Mouse (Mus musculus) neural tube, embryonic 14.5 days (tissue): ENCODE data around the gene Rab2b. TPM values are rescaled to one million over a fixed set of nuclear protein-coding genes. Genes with fewer than 3 reads are reported as not detected.
"Not testable (repeated sequence)": the region's sequence is repeated elsewhere in the genome, so short reads cannot be mapped to it uniquely, and the experiment has no call there.

Experiments used
- ATAC-seq: fragments of 200-750 bp; cut with Nextera tagmentation; 2 replicates; pipeline ENCODE4 v1.8.0; 2017; ENCODE audit warnings: low read depth, mild to moderate bottlenecking, moderate TSS enrichment, moderate library complexity
- H3K27ac ChIP-seq: fragments of 300-500 bp; sonication (generic); 2 replicates; pipeline ENCODE4 v1.5.1; 2014; ENCODE audit warnings: low read depth, mild to moderate bottlenecking, control low read depth, low read length, moderate library complexity, mixed read lengths
- H3K27me3 ChIP-seq: fragments of 300-500 bp; sonication (generic); 2 replicates; pipeline ENCODE4 v1.6.1; 2014; ENCODE audit warnings: low read length; ENCODE audit not compliant: control insufficient read depth, insufficient read depth
- H3K36me3 ChIP-seq: fragments of 300-500 bp; sonication (generic); 2 replicates; pipeline ENCODE4 v1.6.1; 2014; ENCODE audit warnings: low read length, mixed read lengths; ENCODE audit not compliant: control insufficient read depth, insufficient read depth
- H3K4me1 ChIP-seq: fragments of 300-500 bp; sonication (generic); 2 replicates; pipeline ENCODE4 v1.6.1; 2014; ENCODE audit warnings: low read length; ENCODE audit not compliant: control insufficient read depth, insufficient read depth
- H3K4me2 ChIP-seq: fragments of 300-500 bp; sonication (generic); 2 replicates; pipeline ENCODE4 v1.6.1; 2014; ENCODE audit warnings: mild to moderate bottlenecking, low read depth, low read length, control low read depth
- H3K4me3 ChIP-seq: fragments of 300-500 bp; sonication (generic); 2 replicates; pipeline ENCODE4 v1.5.1; 2014; ENCODE audit warnings: low read depth, low read length, control low read depth, mixed read lengths
- H3K9ac ChIP-seq: fragments of 300-500 bp; sonication (generic); replicated peaks from 2 replicates; pipeline ENCODE4 v1.6.1; 2014; ENCODE audit warnings: low read depth, mild to moderate bottlenecking, control low read depth, low read length, mixed read lengths
- H3K9me3 ChIP-seq: fragments of 300-500 bp; sonication (generic); 2 replicates; pipeline ENCODE4 v1.6.1; 2016; ENCODE audit warnings: low read length; ENCODE audit not compliant: control insufficient read depth
- WGBS: fragments of 180-500 bp; shearing (Covaris S2); extraction: QIAGEN DNeasy Blood & Tissue Kit; methylation state at CpG from one replicate; pipeline ENCODE4 v1.1.7; 2014; 5-methylcytosine and 5-hydroxymethylcytosine counted together
- polyA plus RNA-seq: library from polyadenylated mRNA; unstranded; fragments of >200 nt; fragmentation: Nextera tagmentation; extraction: Ambion mirVana; gene quantifications from 2 replicates; pipeline ENCODE4 v1.2.1, GENCODE M21; 2014

Gene Rab2b
- polyA plus RNA-seq, 1 experiment from 2014 or later, result 69.4 TPM

- Histone ChIP-seq H3K9me3 (no peaks in the 10 kb centered on the region), H3K4me1 (peaks cover 28% of the 10 kb centered on the region), H3K9ac (peak overlapping the region; percentile 91), H3K27me3 (no peaks in the 10 kb centered on the region), H3K4me3 (peak overlapping the region; percentile 88), H3K36me3 (peaks cover 21% of the 10 kb centered on the region), H3K27ac (peak overlapping the region; percentile 95), H3K4me2 (peak overlapping the region; percentile 91)
- WGBS, result 6% methylated on average over 17 of the region's 17 CpGs
- ATAC-seq, result peak; percentile 21; the same call in 1 of the 2 replicates
Measured at GRCm38 (mm10) chr14:52315283-52315780, 36.0 kb upstream of the Rab2b start.

DNA sequence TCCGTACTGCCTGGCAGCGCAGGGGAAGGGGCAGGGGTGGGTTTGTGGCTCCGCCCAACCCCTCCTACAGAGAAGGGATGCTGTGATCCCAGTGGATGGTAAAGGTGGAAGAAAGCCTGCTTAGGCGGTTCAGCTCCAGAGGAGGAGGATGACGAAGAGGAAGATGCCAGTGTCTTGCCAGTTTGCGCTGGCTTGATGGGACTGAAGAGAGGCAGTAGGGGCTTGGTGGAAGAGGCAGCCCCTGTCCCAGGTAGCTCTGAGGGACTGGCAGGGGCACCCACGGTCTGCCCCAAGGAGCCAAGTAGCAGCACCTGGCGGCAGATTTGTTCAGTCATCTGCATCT, 35.4 kb upstream of the Rab2b start:
- Histone ChIP-seq H3K4me2 (peak overlapping the region; percentile 91), H3K4me3 (peak overlapping the region; percentile 88), H3K27me3 (no peaks in the 10 kb centered on the region), H3K27ac (no peak overlapping the region), H3K9me3 (no peaks in the 10 kb centered on the region), H3K4me1 (peaks cover 28% of the 10 kb centered on the region), H3K36me3 (peaks cover 21% of the 10 kb centered on the region), H3K9ac (peak overlapping the region; percentile 91)
- no peak for ATAC-seq
- 42% methylated on average over 8 of the region's 8 CpGs for WGBS

DNA sequence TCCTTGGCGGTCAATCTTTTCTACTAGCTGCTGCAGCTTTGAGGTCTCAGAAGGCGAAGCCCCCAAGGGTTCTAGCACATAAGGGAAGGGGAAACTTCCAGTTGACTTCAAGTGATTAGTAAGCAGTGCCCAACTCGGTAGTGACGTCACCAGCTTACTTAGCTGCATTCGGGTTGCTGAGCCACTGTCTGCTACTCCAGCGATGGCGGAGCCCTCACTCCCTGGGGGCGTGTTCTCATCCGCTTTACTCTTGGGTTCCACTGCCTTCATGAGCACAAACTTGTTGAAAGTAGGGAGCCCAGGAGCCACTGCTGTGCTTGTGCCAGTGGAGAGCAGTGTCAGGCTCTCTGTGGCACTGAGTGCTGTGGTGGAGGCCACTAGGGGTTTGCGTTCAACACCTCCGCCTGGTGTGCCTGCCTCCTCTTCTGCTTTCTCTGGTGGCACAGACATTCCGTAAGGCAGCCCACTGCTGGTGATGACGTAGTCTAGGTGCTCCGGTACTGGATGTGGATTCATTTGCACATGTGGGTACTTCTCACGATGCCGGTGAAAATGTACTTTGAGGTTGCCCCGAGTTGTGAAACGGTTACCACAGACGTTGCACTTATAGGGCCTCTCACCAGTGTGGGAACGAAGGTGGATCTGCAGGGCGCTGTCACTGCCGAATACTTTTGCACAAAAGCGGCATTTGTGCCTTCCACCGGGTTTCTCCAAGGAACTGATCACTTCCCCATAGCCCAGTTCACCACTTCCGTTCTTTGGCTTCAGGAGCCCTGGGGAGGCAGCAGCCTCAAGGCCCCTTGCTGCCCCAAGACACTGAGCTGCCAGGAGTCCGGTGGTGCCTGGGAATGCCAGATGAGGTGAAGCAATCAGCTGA, 34.8 kb upstream of the Rab2b start:
- peak overlapping the region; percentile 91; the same call in 1 of the 2 replicates for H3K9ac ChIP-seq
- H3K4me1 ChIP-seq, result peaks cover 28% of the 10 kb centered on the region
- H3K4me2 ChIP-seq, result peak overlapping the region; percentile 91
- no peaks in the 10 kb centered on the region for H3K9me3 ChIP-seq
- H3K36me3 ChIP-seq, result peaks cover 23% of the 10 kb centered on the region
- H3K4me3 ChIP-seq, result peak overlapping the region; percentile 88
- no peak for ATAC-seq
- H3K27ac ChIP-seq, result no peak overlapping the region
- no peaks in the 10 kb centered on the region for H3K27me3 ChIP-seq
- 85% methylated on average over 26 of the region's 26 CpGs for WGBS

- H3K27me3 ChIP-seq, result no peaks in the 10 kb centered on the region
- WGBS, result 88% methylated on average over 2 of the region's 2 CpGs
- H3K4me3 ChIP-seq, result 0 out of 2 replicates have a peak overlapping the region, but pooled peaks have one; percentile 0
- H3K4me2 ChIP-seq, result peak overlapping the region; percentile 32; the same call in 1 of the 2 replicates
- no peak overlapping the region for H3K9ac ChIP-seq
- H3K36me3 ChIP-seq, result peaks cover 26% of the 10 kb centered on the region
- H3K4me1 ChIP-seq, result peaks cover 23% of the 10 kb centered on the region
- ATAC-seq, result no peak
- H3K9me3 ChIP-seq, result no peaks in the 10 kb centered on the region
- no peak overlapping the region for H3K27ac ChIP-seq
Measured at GRCm38 (mm10) chr14:52310906-52311305, 31.6 kb upstream of the Rab2b start.

DNA sequence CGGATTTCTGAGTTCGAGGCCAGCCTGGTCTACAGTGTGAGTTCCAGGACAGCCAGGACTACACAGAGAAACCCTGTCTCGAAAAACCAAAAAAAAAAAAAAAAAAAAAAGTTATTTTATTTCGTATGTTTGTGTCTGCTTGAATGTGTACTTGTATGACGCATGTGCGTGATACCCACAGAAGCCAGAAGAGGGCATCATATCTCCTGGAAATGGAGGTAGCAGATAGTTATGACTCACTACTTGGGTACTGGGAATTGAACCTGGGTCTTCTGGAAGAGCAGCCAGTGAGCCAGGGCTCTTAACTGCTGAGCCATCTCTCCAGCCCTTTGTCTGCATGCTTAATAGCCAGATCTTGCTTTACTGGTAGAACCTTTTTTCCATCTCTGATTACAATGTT, 31.0 kb upstream of the Rab2b start:
- peak overlapping the region; percentile 18; the same call in 1 of the 2 replicates for H3K4me2 ChIP-seq
- H3K4me1 ChIP-seq, result peaks cover 23% of the 10 kb centered on the region
- peaks cover 26% of the 10 kb centered on the region for H3K36me3 ChIP-seq
- not testable (repeated sequence) for H3K4me3 ChIP-seq, H3K27me3 ChIP-seq, H3K9ac ChIP-seq, H3K9me3 ChIP-seq, ATAC-seq, H3K27ac ChIP-seq
- 95% methylated on average over 5 of the region's 6 CpGs for WGBS

DNA sequence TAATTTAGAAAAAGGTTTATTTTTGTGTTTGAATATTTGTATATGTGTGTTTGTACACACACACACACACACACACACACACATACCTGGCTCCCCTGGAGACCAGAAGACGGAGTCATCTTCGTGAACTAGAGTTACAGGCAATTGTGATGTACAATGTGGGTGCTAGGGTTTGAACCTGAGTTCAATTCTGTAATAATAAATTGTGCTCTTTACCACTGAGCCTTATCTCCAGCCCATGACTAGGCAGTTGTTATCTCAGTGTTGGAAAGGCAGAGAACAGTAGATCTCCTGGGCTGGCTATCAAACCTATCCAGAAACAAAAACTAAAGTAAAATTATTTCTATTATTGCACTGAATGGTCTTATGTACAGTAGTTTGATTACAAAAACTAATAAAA, 26.8 kb upstream of the Rab2b start:
- WGBS, result 95% methylated on average over 2 of the region's 2 CpGs
- Histone ChIP-seq H3K4me2 (no peak overlapping the region), H3K27ac (no peak overlapping the region), H3K9me3 (no peaks in the 10 kb centered on the region), H3K4me1 (peaks cover 3% of the 10 kb centered on the region; the same call in 1 of the 2 replicates), H3K27me3 (no peaks in the 10 kb centered on the region), H3K9ac (no peak overlapping the region), H3K4me3 (no peak overlapping the region), H3K36me3 (peaks cover 6% of the 10 kb centered on the region; the same call in 1 of the 2 replicates)
- ATAC-seq, result no peak

DNA sequence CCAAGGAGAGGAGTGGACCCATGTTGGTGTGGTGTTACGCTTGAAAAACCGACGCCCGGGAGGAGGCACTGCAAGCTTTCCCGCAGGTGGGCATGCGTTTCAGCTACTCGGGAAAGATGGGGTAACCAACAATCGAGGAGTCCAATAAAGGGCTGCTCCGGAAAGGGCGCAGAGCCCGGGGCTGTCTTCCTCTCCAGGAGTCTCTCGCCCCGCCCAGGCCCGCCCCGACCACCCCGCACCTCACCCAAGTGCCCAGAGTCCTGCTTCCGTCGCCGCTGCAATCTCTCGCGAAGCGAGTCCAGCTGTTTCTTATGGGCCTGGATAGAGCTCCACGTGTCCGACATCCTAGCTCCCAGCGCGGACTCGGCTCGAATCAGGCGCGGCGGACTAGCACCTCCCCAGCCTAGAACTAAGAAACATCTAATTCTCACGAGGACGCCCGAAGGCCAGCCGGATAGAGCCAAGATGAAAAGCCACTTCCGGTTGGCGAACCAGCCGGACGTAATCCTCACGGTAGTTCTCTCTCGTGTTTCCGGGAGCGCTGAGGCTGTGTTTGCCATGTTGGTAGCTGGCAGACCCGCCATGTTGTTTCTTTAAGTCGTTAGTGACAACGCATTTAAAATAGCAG, 25.4 kb upstream of the Rab2b start, which contains the start of gene Mettl3:
Gene Mettl3 (minus strand): TSS at position 485 of the 628 bp plus-strand sequence.
- H3K4me1 ChIP-seq, result peaks cover 3% of the 10 kb centered on the region; the same call in 1 of the 2 replicates
- H3K36me3 ChIP-seq, result peaks cover 11% of the 10 kb centered on the region; the same call in 1 of the 2 replicates
- peak within 1 kb of the TSS; percentile 53 for H3K4me3 ChIP-seq
- peak within 1 kb of the TSS; percentile 68 for H3K4me2 ChIP-seq
- H3K9ac ChIP-seq, result peak within 1 kb of the TSS; percentile 64
- ATAC-seq, result peak; percentile 96
- H3K9me3 ChIP-seq, result no peaks in the 10 kb centered on the region
- WGBS, result under 1% methylated on average over 46 of the region's 46 CpGs
- H3K27me3 ChIP-seq, result no peaks in the 10 kb centered on the region
- peak within 1 kb of the TSS; percentile 89 for H3K27ac ChIP-seq

DNA sequence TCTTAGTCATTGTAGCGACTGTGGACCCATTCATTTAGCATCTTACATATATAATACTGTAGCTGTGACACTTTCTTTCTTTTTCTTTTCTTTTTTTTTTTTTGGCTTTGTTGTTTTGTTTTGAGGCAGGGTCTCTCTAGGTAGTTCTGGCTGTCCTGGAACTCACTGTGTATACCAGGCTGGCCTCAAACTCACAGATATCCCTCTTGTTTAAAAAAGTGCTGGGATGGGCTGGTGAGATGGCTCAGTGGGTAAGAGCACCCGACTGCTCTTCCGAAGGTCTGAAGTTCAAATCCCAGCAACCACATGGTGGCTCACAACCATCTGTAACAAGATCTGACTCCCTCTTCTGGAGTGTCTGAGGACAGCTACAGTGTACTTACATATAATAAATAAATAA, 24.2 kb upstream of the Rab2b start:
- not testable (repeated sequence) for H3K4me3 ChIP-seq
- WGBS, result 91% methylated on average over 3 of the region's 3 CpGs

More for the DNA sequence above, 24.2 kb upstream of the Rab2b start:
- not testable (repeated sequence) for H3K4me1 ChIP-seq, H3K27me3 ChIP-seq, H3K9ac ChIP-seq, H3K4me2 ChIP-seq, H3K9me3 ChIP-seq, ATAC-seq, H3K27ac ChIP-seq
- peaks cover 16% of the 10 kb centered on the region for H3K36me3 ChIP-seq
